Mouse (Mus musculus): Measurements from ENCODE around the gene Lrrfip1. TPM values are rescaled to one million over a fixed set of nuclear protein-coding genes. Genes with fewer than 3 reads are reported as not detected.

The Lrrfip1 gene
- polyA plus RNA-seq, 1 experiment from 2014 or later = 19.6 TPM

DNA sequence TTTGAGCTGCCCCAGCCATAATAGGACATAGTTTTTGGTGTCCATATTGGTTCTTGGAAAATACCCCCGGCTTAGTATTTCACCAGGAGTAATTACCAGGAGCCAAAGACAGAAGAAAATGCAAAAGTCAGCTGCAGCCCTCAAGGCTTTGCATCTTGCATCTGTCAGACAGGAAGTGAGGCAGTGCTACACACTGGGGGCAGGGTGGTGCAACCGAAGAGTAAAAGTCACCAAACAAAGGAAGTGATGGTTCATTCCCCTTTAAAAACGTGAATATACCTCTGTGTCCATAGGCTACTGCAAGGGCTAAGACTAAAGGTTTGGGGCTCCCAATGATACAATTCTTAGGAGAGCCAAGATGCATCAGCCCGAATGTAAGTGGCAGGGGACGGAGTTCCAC, 98.0 kb downstream of the Lrrfip1 start:
- H3K27ac ChIP-seq = no peak overlapping the region
- 82% methylated on average over 5 of the region's 5 CpGs for WGBS
- peaks cover 7% of the 10 kb centered on the region for H3K4me1 ChIP-seq
- H3K4me2 ChIP-seq = no peak overlapping the region
- H3K9me3 ChIP-seq = no peaks in the 10 kb centered on the region
- no peak overlapping the region for H3K9ac ChIP-seq
- H3K4me3 ChIP-seq (replicated peaks) = no peak overlapping the region
- no peaks in the 10 kb centered on the region for H3K36me3 ChIP-seq (replicated peaks)
- no peak for ATAC-seq (ENCODE audit: low FRiP score)
- H3K27me3 ChIP-seq = no peaks in the 10 kb centered on the region

DNA sequence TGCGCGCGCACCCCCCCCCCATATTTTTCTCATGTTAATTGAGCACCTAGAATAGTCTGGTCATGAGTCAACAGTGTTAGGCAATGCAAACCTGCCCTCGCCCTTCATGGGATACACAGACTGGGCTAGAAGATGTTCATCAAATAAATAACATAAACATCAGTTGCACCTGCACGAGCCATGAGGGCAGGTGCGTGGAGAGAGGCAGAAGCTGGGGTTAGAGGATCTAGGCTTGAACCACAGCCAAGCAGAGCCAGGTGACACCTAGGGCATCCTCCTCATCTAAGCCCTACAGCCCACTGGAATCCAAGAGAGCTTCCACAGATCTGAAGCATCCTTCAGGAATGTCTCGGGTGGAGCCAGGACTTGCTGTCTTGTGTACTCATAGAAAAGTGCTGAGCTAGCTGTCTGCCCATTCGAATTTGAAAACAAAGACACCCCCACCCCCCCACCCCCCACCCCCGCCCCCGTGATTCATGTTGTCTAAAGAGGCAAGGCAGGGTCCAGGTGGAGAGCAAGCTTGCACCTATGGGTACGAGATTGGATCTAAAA, 98.8 kb downstream of the Lrrfip1 start:
- Histone ChIP-seq H3K36me3 (replicated peaks) (no peaks in the 10 kb centered on the region), H3K27ac (no peak overlapping the region), H3K4me3 (replicated peaks) (no peak overlapping the region), H3K4me2 (no peak overlapping the region), H3K27me3 (no peaks in the 10 kb centered on the region), H3K9ac (no peak overlapping the region), H3K4me1 (peaks cover 10% of the 10 kb centered on the region), H3K9me3 (no peaks in the 10 kb centered on the region)
- no peak for ATAC-seq (ENCODE audit: low FRiP score)
- WGBS = 86% methylated on average over 11 of the region's 11 CpGs

DNA sequence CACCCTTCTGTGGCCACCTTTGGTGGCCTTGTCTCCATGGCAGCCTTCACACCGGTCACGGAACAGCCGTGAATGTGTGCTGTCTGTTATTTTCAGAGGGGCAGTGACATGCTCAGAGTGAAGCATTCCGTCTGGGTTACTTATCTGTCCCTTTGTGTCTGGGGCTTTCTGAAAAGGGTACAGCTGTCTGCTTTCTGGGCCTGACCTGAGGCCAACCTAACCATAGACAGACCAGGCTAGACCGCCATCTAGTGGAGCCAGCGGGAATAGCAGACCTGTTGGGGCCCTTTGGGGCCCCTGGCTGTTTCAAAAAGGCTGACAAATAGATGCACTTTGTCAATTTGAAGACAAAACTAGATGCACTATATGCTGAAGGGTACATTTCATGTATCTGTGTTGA, 100.3 kb downstream of the Lrrfip1 start:
- peak; percentile 71 for ATAC-seq (ENCODE audit: low FRiP score)
- WGBS = 15% methylated on average over 6 of the region's 6 CpGs
- H3K4me3 ChIP-seq (replicated peaks) = no peak overlapping the region
- H3K27ac ChIP-seq = no peak overlapping the region; the same call in 1 of the 2 replicates
- no peak overlapping the region for H3K9ac ChIP-seq
- H3K4me2 ChIP-seq = no peak overlapping the region
- H3K9me3 ChIP-seq = no peaks in the 10 kb centered on the region
- no peaks in the 10 kb centered on the region for H3K27me3 ChIP-seq
- H3K4me1 ChIP-seq = peaks cover 11% of the 10 kb centered on the region
- H3K36me3 ChIP-seq (replicated peaks) = no peaks in the 10 kb centered on the region

DNA sequence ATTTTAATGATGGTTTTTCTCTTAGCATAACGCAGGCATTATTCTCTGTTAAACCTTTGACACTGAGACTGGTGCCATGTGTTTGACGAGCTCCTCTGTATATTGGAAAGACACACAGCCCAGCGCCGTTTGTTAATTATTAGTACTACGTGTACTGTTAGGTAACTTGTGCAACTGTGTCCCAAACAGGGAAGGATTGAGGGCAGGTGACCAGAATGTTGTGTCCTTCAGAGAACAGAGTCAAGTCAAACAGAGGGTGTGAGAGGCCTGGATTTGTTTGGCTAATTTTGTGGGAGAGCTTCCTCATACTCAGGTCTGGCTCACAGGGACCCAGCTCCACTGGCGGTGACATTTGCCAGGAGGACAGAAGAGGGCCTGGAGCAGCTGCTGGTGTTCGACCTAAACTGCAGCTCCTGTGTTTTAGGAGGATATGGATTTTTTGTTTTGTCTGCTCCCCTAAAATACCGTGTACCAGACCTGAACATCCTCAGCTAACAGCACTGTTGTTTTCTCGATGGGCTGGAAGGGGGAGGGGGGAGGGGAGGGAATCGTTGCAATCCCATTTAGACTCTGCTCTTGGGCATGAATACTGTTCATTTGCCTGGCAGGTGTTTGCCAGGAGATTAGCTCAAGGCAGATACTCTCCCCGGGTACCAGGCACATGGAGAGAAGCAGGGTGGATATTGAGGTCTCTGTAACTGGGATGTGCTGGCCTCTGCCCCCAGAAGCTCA, 103.3 kb downstream of the Lrrfip1 start:
- 0 out of 2 replicates have a peak, but pooled peaks cover 4% of the 10 kb centered on the region for H3K36me3 ChIP-seq (replicated peaks)
- no peaks in the 10 kb centered on the region for H3K9me3 ChIP-seq
- 69% methylated on average over 11 of the region's 11 CpGs for WGBS
- H3K9ac ChIP-seq = no peak overlapping the region
- no peak overlapping the region for H3K4me2 ChIP-seq
- no peaks in the 10 kb centered on the region for H3K27me3 ChIP-seq
- no peak overlapping the region for H3K4me3 ChIP-seq (replicated peaks)
- H3K27ac ChIP-seq = no peak overlapping the region
- ATAC-seq (ENCODE audit: low FRiP score) = no peak
- peaks cover 10% of the 10 kb centered on the region for H3K4me1 ChIP-seq

DNA sequence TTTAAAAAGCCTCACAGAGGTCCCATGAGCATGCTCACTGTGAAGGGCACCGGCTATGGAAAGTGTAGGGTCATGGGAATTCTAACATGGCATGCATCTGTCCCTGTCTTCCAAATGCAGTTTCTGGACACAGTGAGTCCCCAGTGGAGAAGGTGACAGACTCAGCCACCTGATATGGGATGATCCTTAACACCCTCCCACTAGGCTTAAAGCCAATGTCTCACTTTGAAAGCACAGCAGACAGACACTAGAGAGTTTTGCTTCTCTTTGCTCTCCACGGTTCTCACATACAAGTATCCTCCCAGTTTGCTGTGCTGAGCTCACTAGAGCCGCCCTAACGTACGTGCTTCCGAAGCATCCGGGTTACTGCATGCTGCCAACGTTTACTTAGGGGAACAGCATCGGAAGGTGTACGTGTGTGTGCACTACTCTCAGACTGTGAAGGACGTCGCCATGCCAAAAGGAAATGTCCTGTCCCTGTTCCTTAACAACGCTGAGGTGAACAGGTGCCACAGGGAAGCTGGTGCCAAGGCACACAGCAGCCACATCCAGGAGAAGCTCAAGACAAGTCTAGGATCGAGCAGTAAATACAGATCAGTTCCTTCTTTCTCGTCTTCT, 104.9 kb downstream of the Lrrfip1 start:
- no peak overlapping the region for H3K4me3 ChIP-seq (replicated peaks)
- no peaks in the 10 kb centered on the region for H3K9me3 ChIP-seq
- no peaks in the 10 kb centered on the region for H3K27me3 ChIP-seq
- H3K4me2 ChIP-seq = no peak overlapping the region
- H3K36me3 ChIP-seq (replicated peaks) = 0 out of 2 replicates have a peak, but pooled peaks cover 7% of the 10 kb centered on the region
- no peak overlapping the region for H3K27ac ChIP-seq
- peaks cover 9% of the 10 kb centered on the region for H3K4me1 ChIP-seq
- ATAC-seq (ENCODE audit: low FRiP score) = no peak
- WGBS = 92% methylated on average over 15 of the region's 15 CpGs
- no peak overlapping the region for H3K9ac ChIP-seq

DNA sequence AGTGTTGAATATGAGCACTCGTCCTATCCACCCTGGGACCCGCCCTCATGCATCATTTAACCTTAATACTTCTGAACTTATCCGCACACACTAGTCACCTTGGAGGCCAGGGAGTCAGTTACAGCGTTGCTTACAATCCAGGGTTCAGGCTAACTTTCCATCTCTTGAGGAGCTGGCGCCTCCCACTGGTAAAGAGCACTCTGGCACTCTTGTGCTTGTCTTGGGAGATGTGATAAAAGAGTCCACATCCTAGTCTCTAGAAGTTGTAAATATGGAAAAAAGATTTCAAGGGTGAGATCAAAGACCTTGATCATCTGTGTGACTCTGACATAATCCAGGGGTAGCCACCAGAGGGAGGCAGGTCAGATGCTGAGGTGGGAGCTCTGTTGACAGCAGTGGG, 109.0 kb downstream of the Lrrfip1 start:
- Histone ChIP-seq H3K27me3 (no peaks in the 10 kb centered on the region), H3K4me3 (replicated peaks) (no peak overlapping the region), H3K9me3 (no peaks in the 10 kb centered on the region), H3K4me2 (no peak overlapping the region), H3K9ac (no peak overlapping the region), H3K27ac (no peak overlapping the region), H3K36me3 (replicated peaks) (peaks cover 7% of the 10 kb centered on the region; the same call in 1 of the 2 replicates), H3K4me1 (no peaks in the 10 kb centered on the region)
- no peak for ATAC-seq (ENCODE audit: low FRiP score)
- WGBS = 76% methylated on average over 5 of the region's 5 CpGs

DNA sequence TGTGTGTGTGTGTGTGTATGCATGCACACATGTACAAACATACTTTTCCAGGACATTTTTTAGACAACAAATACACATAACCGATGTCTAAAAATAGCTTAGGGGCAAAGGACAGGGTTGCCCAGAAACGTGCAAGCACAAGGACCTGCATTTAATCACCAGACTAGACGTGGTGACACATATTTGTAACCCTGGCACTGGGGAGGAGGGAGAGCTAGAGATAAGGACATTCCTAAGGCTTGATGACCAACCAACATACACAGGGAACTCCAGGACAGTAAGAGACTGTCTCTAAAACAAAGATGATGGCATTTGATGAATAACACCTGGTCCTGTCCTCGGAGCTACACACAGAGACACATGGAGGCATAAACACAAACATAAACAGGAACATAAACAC, 110.8 kb downstream of the Lrrfip1 start:
- WGBS = 83% methylated on average over 4 of the region's 4 CpGs
- H3K4me2 ChIP-seq = no peak overlapping the region
- H3K27me3 ChIP-seq = no peaks in the 10 kb centered on the region
- no peak for ATAC-seq (ENCODE audit: low FRiP score)
- no peaks in the 10 kb centered on the region for H3K9me3 ChIP-seq
- H3K9ac ChIP-seq = no peak overlapping the region
- H3K4me1 ChIP-seq = no peaks in the 10 kb centered on the region
- peaks cover 7% of the 10 kb centered on the region; the same call in 1 of the 2 replicates for H3K36me3 ChIP-seq (replicated peaks)
- H3K4me3 ChIP-seq (replicated peaks) = no peak overlapping the region
- no peak overlapping the region for H3K27ac ChIP-seq

DNA sequence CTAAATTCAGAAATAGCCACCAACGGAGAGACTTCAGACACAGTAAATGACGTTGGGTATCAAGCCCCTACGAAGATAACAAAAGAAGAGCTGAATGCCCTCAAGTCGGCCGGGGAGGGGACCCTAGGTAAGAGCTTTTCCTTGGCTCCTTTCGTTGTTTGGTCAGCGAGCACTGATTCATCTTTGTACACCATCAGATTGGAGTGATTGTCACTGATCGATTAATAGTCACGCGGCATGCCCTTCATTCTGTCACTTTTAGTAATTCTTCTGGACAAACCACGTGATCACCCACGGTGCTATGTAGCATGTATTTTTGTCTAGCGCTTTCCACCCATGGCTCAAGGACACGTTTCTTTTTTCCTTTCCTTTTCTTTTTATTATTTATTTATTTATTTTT, 113.6 kb downstream of the Lrrfip1 start:
- ATAC-seq (ENCODE audit: low FRiP score) = no peak
- no peak overlapping the region for H3K4me3 ChIP-seq (replicated peaks)
- H3K27me3 ChIP-seq = no peaks in the 10 kb centered on the region
- no peak overlapping the region for H3K4me2 ChIP-seq
- H3K9me3 ChIP-seq = no peaks in the 10 kb centered on the region
- WGBS = 92% methylated on average over 14 of the region's 14 CpGs
- H3K27ac ChIP-seq = no peak overlapping the region
- peaks cover 6% of the 10 kb centered on the region; the same call in 1 of the 2 replicates for H3K36me3 ChIP-seq (replicated peaks)
- H3K4me1 ChIP-seq = no peaks in the 10 kb centered on the region
- no peak overlapping the region for H3K9ac ChIP-seq

DNA sequence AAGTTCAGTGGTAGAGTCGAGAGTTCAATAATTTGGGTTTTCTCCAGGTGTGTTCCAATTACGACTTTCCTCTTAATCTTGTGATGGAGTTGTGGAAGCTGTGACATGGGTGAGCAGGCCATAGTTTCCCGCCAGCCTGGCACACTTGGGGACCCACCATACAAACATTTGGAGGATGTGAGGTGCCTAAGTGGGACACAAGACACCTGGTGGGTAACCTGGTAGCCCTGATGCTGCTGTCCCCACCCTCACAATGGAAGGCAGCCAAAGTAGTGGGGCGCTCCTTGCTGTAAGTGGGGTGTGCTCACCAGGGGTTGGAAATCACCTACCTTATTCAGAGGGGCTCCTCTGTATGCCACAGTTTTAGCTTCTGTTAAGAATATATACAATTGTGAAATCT, 114.1 kb downstream of the Lrrfip1 start:
- no peak overlapping the region for H3K27ac ChIP-seq
- no peak overlapping the region for H3K4me3 ChIP-seq (replicated peaks)
- H3K4me2 ChIP-seq = no peak overlapping the region
- ATAC-seq (ENCODE audit: low FRiP score) = no peak
- peaks cover 4% of the 10 kb centered on the region; the same call in 1 of the 2 replicates for H3K36me3 ChIP-seq (replicated peaks)
- 93% methylated on average over 4 of the region's 4 CpGs for WGBS
- no peaks in the 10 kb centered on the region for H3K9me3 ChIP-seq
- H3K27me3 ChIP-seq = no peaks in the 10 kb centered on the region
- H3K9ac ChIP-seq = no peak overlapping the region
- no peaks in the 10 kb centered on the region for H3K4me1 ChIP-seq

DNA sequence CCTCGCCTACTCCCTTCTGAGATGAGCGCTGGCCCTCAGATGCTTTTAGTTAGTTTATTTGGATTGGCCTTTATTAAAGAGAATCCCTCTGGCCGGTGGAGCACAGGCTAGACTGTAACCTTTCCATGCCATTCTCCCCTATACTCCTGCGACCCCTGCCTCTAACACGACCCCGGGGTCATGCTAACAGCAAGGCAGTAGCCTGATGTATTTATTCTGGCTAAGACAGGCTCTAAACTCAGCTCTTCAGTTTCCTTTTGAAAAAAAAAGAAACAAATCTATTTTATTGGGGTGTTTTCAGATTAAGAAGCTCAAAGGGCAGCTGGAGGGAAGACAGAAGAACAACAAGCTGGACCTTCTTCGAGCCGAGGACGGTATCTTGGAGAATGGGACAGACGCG, 123.6 kb downstream of the Lrrfip1 start:
- peaks cover 7% of the 10 kb centered on the region; the same call in 1 of the 2 replicates for H3K36me3 ChIP-seq (replicated peaks)
- ATAC-seq (ENCODE audit: low FRiP score) = no peak

DNA sequence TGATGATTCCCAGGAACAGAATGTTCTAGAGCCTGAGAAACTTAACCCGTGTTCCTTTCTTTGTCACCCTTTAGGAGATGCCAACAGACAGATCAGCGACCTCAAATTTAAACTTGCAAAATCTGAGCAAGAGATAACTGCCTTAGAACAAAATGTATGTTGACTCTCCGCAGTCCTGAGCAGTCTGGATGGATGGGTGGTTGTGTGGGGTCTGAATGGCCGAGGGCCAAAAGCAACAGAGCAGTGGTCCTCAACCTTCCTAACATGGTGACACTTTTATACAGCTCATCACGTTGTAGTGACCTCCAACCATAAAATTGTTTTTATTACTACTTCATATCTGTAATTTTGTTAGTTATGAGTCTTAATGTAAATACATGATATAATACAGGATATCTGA, 124.5 kb downstream of the Lrrfip1 start:
- Histone ChIP-seq H3K9ac (no peak overlapping the region), H3K4me1 (no peaks in the 10 kb centered on the region), H3K4me2 (no peak overlapping the region), H3K36me3 (replicated peaks) (peaks cover 8% of the 10 kb centered on the region), H3K27me3 (no peaks in the 10 kb centered on the region), H3K27ac (no peak overlapping the region), H3K9me3 (no peaks in the 10 kb centered on the region), H3K4me3 (replicated peaks) (no peak overlapping the region)
- WGBS = 93% methylated on average over 5 of the region's 5 CpGs
- ATAC-seq (ENCODE audit: low FRiP score) = no peak

More for the DNA sequence above, 123.6 kb downstream of the Lrrfip1 start:
- H3K9me3 ChIP-seq = no peaks in the 10 kb centered on the region
- no peak overlapping the region for H3K4me2 ChIP-seq
- H3K27ac ChIP-seq = no peak overlapping the region
- no peaks in the 10 kb centered on the region for H3K4me1 ChIP-seq
- WGBS = 88% methylated on average over 11 of the region's 11 CpGs
- no peak overlapping the region for H3K9ac ChIP-seq
- no peak overlapping the region for H3K4me3 ChIP-seq (replicated peaks)
- no peaks in the 10 kb centered on the region for H3K27me3 ChIP-seq

DNA sequence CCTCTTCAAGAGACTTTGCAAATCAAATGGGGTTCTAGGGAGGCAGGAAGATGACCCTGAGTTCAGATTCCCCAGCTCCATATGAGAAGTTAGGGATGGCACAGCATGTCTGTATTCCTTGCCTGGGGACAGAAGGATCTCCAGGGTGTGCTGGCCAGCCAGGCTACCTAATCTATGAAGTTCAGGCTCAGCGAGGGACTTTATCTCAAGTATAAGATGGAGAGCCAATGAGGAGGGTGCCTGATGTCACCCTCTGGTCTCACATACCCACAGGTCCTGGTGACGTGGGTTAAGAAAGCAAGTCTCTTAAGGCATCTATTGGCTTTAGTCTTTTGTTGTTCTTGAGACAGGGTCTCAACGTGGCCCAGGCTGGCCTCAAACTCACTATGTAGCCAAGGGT, 124.9 kb downstream of the Lrrfip1 start:
- Histone ChIP-seq H3K4me1 (no peaks in the 10 kb centered on the region), H3K4me3 (replicated peaks) (no peak overlapping the region), H3K36me3 (replicated peaks) (peaks cover 13% of the 10 kb centered on the region), H3K27ac (no peak overlapping the region), H3K9me3 (no peaks in the 10 kb centered on the region), H3K27me3 (no peaks in the 10 kb centered on the region), H3K4me2 (no peak overlapping the region), H3K9ac (no peak overlapping the region)
- no peak for ATAC-seq (ENCODE audit: low FRiP score)
- WGBS = 87% methylated on average over 3 of the region's 3 CpGs
